Mouse (Mus musculus) mesoderm, embryonic 11.5 days (tissue): ENCODE measurements around the gene Nedd9.

ENCODE experiments used
- DNase-seq: peaks from one replicate; pipeline ENCODE4 v3.0.0-alpha.2; 2012; ENCODE audit warnings: low read depth, low spot score

Nedd9 gene

DNA sequence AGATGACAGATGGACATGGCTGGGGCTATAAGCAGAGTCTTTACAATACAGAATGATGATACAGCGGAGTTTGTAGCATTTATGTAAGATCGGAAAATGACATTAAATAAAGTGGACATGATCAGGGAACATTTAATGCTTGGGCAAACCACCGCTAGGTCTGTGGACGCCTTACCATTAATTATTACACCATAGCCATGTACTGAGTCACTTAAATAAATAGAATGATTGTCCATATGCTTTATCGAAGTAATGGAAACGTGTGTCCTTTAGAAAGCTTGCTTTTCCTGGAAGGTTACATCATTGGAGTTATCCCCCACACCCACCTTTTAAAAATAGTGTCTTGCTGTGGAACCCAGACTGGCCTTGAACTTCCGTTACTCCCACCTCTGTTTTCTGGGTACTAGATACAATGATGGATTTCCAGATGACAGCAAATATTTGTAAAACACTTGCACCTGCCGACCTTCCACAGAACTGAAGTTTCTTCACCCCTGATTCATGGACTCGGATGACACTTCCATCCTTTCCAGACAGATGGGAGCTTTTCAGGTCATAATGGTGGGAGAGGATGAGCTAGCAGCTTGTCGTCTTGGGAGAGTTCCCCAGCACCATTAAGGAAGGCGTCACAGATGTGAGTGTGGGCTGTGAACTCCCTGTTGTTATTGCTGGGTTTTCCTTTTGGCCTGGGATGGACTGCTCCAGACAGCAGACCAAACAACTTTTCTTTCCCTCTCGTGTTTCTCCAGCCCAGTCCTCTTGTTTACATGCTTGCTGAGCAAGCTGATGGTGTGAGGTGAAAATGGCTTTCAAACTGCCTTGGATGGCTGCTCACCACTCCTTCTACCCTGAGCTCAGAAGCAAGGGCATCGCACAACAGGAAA is 76.7 kb downstream of the Nedd9 start:
- DNase-seq = no peak

DNA sequence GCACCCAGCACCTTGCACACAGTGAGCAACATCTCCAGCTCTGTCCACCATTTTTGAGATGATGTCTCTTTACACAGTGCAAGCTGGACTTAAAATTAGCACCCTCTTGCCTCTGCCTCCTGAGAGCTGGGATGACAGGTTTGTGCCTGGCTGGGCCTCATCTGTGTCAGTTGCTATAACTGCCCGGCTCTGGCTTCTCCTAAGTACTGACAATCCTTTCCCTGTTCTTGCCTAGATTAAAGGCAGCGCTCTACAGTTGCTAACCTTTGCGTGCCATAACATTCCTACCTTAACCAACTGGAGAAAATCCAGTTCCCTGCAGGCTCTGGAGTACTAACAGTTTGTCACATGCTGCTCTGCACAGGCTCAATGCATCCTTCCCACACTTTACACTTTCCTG is 77.9 kb downstream of the Nedd9 start:
- DNase-seq = no peak

- no peak for DNase-seq
Measured at GRCm38 (mm10) chr13:41408374-41408952, 78.7 kb downstream of the Nedd9 start.

DNA sequence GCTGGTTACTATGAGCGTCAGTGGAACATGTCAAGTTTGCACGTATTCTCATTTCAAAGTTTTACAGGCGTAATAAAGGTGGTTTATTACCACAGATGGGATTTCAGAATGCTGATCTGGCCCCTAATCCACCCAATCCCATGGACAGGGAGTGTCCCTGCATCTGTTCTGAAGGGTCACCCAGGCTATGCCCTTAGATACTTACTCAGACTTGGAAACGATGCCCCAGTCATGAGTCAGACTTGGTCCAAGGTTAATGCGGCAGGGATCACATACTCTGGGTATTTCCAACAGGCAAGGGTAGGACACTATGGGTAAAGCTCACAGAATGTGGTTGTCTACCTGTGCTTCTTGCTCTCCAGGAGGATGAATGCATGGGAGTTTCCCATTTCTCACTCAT is 82.2 kb downstream of the Nedd9 start:
- DNase-seq = no peak

- no peak for DNase-seq
Measured at GRCm38 (mm10) chr13:41403838-41404237, 83.3 kb downstream of the Nedd9 start.

DNA sequence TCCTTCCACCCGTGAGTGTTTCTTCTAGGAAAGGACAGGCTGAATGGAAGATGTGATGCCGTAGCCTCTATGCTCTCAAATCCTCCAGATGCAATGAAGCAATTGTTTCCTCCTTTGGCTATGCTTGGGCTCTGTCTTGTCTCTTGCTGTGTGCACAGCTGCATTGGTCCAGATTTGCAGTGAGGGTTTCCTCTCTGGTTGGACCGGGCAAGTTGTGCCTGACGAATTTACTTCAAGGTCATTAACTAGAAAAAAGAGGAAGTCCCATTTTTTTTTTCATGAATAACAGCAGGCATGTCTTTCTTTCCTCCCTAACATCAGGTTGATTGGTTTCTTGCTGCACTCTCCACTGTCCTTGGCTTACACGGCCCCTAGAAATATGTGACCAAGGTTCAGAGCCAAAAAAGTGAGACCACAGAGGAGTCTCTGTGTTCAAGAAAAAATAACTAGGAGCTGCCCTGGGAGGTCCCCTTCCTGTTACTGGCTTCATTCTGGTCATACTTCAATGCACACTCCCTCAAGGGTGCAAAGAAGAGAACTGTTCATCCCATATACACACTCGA is 84.6 kb downstream of the Nedd9 start:
- DNase-seq = no peak

- DNase-seq = peak; percentile 51
Measured at GRCm38 (mm10) chr13:41401775-41402174, 85.4 kb downstream of the Nedd9 start.

DNA sequence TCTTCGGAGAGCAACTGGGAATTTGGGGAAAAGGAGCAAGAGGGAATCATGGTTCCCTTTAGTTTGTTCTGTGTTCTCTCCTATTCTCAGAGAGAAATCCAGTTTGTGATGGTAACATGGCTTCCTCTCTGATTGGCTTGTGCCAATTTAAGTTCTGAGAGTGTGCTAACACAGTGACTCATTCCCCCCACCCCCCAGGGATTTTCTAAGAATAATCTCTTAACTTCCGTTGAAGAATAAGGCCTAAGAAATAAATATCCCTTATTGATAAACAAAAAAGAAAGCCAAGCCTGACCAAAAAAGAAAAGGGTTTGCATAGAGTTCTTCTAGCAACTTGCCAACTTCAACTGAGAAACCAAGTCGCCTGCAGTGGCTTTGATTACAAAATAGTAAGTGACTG is 86.9 kb downstream of the Nedd9 start:
- no peak for DNase-seq

DNA sequence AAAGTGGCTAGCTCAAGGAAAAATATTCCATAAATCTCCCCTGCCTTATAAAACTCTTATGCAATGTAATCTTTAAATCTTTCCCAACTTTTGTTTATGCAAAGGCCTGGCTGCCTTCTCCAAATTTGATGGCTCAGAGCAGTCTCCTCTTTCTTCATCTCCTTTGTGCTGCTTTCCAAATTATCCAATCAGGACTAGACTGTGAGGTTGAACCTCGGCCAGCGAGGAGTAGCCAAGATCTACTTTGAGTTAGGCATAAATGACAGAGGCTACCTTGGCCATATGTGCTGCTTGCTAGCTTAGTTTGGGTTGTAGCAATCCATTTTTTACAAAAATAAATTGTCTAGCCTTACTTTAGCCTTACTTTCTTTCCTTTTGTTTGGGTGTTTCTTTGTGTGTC is 95.0 kb downstream of the Nedd9 start:
- no peak for DNase-seq

- no peak for DNase-seq
Measured at GRCm38 (mm10) chr13:41390698-41391097, 96.5 kb downstream of the Nedd9 start.

- DNase-seq = no peak
Measured at GRCm38 (mm10) chr13:41386581-41386980, 100.6 kb downstream of the Nedd9 start.

GRCm38 (mm10) chr13:41384896-41385295 is 102.3 kb downstream of the Nedd9 start:
- DNase-seq = no peak

GRCm38 (mm10) chr13:41382635-41383034 is 104.5 kb downstream of the Nedd9 start:
- no peak for DNase-seq

- DNase-seq = no peak
Measured at GRCm38 (mm10) chr13:41381806-41382546, 105.2 kb downstream of the Nedd9 start.

DNA sequence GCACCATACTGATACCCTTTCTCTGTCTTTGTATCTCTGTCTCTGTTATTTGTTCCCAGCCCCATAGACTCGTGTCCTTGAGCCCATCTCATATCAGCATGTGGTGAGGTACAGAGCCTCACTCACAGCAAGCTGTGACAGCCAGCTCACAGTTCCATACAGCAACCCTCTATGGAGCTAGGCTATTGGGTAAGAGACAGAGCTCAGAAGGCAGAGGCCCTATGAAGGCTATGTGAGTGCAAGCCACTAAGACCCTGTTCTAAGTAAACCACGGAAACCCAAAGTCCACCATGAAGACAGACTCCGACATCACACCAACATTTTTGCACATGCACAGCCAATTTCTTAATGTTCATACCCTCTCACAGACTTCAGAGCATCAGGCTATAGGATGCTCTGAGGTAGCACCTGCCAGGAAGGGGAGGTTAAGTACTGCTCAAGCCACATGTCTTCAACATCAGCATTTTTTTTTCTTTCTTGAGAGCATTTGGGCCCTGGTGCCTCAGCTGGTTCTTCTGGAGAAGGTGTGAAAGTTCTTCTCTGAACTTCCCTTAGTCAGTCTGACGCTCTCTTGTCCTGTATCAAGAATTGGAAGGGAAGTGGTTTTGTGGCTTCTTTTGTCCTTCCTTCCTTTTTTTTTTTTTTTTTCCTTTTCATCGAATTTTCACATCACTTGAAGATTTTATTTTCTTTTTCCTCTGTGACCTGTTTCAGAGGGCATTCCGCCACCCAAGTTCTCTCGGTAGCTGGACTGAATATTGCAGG is 105.9 kb downstream of the Nedd9 start:
- no peak for DNase-seq

DNA sequence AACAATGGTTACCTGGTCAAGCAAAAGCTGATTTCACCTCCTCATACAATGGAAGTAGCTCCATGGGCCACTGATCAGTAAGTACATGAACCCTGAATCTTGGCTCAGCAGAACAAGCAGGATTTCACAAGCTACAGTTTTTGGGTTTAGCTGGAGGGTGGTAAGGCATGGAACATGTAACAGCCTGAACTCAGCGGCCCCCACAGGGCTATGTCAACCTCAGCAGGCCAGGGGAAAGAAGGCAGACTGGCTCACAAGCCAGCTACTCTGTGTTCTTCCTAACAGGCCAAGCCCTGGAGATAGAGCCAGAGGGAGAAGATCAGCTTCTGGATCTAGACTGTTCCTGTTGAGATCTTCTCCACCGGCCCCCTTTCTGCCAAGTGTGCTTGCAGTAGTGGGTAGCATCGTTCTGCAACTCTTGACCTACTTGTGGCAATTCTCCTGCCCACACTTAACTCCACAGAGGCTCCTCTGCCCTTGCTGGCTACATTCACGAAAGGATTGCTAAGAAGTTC is 107.2 kb downstream of the Nedd9 start:
- DNase-seq = no peak

- peak; percentile 50 for DNase-seq
Measured at GRCm38 (mm10) chr13:41378462-41378861, 108.7 kb downstream of the Nedd9 start.

GRCm38 (mm10) chr13:41377856-41378255 is 109.3 kb downstream of the Nedd9 start:
- DNase-seq = peak; percentile 60

DNA sequence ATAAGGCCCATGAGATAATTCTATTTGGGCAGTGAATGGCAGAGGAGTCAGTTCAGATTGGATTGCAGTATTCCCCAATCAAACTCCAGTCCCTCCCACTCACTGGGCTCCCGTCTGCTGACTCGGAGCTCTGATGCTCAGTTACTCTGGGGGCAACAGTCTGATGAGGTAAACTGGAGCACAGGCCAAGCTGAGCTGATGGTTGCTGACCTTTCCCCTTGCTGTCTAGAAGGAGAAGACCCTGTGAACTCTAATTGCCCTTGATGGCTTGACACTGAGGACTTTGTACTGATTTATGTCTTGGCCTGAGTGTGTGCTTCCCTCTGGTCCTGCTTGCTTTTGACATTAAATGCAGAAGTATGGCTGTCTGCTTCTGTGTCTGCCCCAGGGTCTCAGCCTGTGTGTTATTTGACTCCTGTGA is 110.1 kb downstream of the Nedd9 start:
- DNase-seq = peak; percentile 66

DNA sequence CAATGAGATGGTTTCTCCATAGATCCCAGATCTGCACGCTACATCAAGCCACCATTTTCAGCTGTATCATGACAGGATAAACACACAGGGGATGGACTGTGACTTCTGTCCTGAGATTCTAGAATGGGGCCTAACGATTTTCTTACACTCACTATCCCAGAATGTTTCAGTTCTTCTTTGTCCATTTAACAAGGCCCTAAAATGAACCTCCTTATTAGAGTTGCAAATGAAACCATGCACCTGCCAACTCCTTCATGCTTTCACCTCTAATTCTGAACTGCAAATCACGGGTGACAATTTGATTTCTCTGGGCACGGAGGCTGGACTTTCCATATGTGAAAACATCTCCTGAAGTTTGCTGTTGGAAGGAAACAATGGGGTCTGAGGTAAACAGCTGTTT is 111.1 kb downstream of the Nedd9 start:
- no peak for DNase-seq

GRCm38 (mm10) chr13:41375696-41376095 is 111.5 kb downstream of the Nedd9 start:
- no peak for DNase-seq
